9 mouse cellular contexts compared by ENCODE assay signal in genomic region chr17:29796787-29797186, GRCm38 (mm10).
DNase-seq lines count a peak whose midpoint lies in the region; ATAC-seq and TF ChIP-seq lines count a peak whose summit lies in the region.
"Had no signal": no experiment of that assay in that cellular context is flagged by ENCODE, and none has a peak within 500 bp of the region (broad histone marks: within the 10 kb centered on the region; RNA-seq: fewer than 3 reads in every experiment).

No protein-coding gene starts in this region.

- H3K9ac ChIP-seq in liver, adult 2 months (ENCODE audit: low read depth, low read length): no peak overlapping the region
- H3K9ac ChIP-seq: embryonic facial prominence, embryonic 12.5 days had no signal

- peak; percentile 24; the same call in 1 of the 2 replicates for ATAC-seq in granulocyte monocyte progenitor cell, adult 5-6 weeks (replicated peaks; ENCODE audit: poor library complexity, severe bottlenecking)

- H3K9me3 ChIP-seq in E14TG2a.4 (ENCODE audit: low read length): no peaks in the 10 kb centered on the region
- H3K9me3 ChIP-seq: embryonic facial prominence, embryonic 12.5 days had no signal

- no peak overlapping the region for H3K4me3 ChIP-seq in liver, adult 2 months (ENCODE audit: insufficient read depth, low read depth, low read length)
- peak overlapping the region; percentile 32; the same call in 1 of the 2 replicates for H3K4me3 ChIP-seq in E14TG2a.4 (replicated peaks; ENCODE audit: low read length)
- H3K4me3 ChIP-seq: embryonic facial prominence, embryonic 12.5 days had no signal

- 37% methylated on average over 9 of the region's 9 CpGs for WGBS in liver, adult 2 months

- H3K4me1 ChIP-seq in liver, adult 2 months (ENCODE audit: control insufficient read depth, insufficient read depth, low read length): no peaks in the 10 kb centered on the region
- H3K4me1 ChIP-seq in E14TG2a.4 (replicated peaks; ENCODE audit: low read depth, low read length): peaks cover 87% of the 10 kb centered on the region

- peaks cover 6% of the 10 kb centered on the region; the same call in 1 of the 2 replicates for H3K27me3 ChIP-seq in liver, adult 2 months (ENCODE audit: control insufficient read depth, insufficient read depth, low read length)
- H3K27me3 ChIP-seq in E14TG2a.4 (ENCODE audit: insufficient read depth, low read length): peaks cover 11% of the 10 kb centered on the region
- H3K27me3 ChIP-seq: embryonic facial prominence, embryonic 12.5 days had no signal

- no peak overlapping the region for H3K27ac ChIP-seq in liver, adult 2 months (replicated peaks; ENCODE audit: insufficient read depth, low read depth, low read length)
- H3K27ac ChIP-seq: embryonic facial prominence, embryonic 12.5 days had no signal

- no peaks in the 10 kb centered on the region for H3K36me3 ChIP-seq in liver, adult 2 months (ENCODE audit: control insufficient read depth, insufficient read depth, low read length)
- no peaks in the 10 kb centered on the region for H3K36me3 ChIP-seq in E14TG2a.4 (ENCODE audit: insufficient read depth, low read length)
- H3K36me3 ChIP-seq: embryonic facial prominence, embryonic 12.5 days had no signal

- peak; percentile 39 for DNase-seq in embryo, embryonic 10 days (ENCODE audit: low spot score)
- no peak for DNase-seq in embryo, embryonic 10.5 days (ENCODE audit: low spot score)
- no peak for DNase-seq in liver, adult 2 months (ENCODE audit: extremely low read depth, low read depth, low spot score)
- no peak for DNase-seq in liver
- no peak for DNase-seq in gastrocnemius, adult 8-10 months (ENCODE audit: low spot score in 2 of 2)
- DNase-seq in B cell, adult 2 months: no peak

- TF ChIP-seq POLR2A in liver, adult 2 months (IDR thresholded peaks at IDR 0.05; ENCODE audit: extremely low read depth, insufficient read depth, low read length): no peak

- peak; percentile 35; the same call in 1 of the 2 replicates for TF ChIP-seq CTCF in liver, adult 2 months (IDR thresholded peaks at IDR 0.05; ENCODE audit: low read depth, low read length)
- peak; percentile 38 for TF ChIP-seq CTCF in E14TG2a.4 (conservative IDR thresholded peaks at IDR 0.05; ENCODE audit: low read length)

- H3K79me2 ChIP-seq in liver, adult 2 months (ENCODE audit: control insufficient read depth, insufficient read depth, low read length): no peaks in the 10 kb centered on the region
